Mouse (Mus musculus) brain, embryonic 14.5 days (tissue): Measurements from ENCODE around the gene Hspa8.

ENCODE experiments used
- CTCF ChIP-seq: fragments of 200-500 bp; IDR thresholded peaks from 2 replicates; pipeline ENCODE4 v1.5.1; 2012; ENCODE audit warnings: inconsistent platforms, mild to moderate bottlenecking, moderate library complexity, borderline replicate concordance; ENCODE audit not compliant: insufficient read depth, insufficient read length; ENCODE audit errors: extremely low read depth
- POLR2A ChIP-seq: fragments of 200-500 bp; IDR thresholded peaks from 2 replicates; pipeline ENCODE4 v1.6.1; 2012; ENCODE audit warnings: mild to moderate bottlenecking, inconsistent platforms, borderline replicate concordance; ENCODE audit not compliant: poor library complexity, insufficient read depth, insufficient read length, severe bottlenecking; ENCODE audit errors: extremely low read depth

DNA sequence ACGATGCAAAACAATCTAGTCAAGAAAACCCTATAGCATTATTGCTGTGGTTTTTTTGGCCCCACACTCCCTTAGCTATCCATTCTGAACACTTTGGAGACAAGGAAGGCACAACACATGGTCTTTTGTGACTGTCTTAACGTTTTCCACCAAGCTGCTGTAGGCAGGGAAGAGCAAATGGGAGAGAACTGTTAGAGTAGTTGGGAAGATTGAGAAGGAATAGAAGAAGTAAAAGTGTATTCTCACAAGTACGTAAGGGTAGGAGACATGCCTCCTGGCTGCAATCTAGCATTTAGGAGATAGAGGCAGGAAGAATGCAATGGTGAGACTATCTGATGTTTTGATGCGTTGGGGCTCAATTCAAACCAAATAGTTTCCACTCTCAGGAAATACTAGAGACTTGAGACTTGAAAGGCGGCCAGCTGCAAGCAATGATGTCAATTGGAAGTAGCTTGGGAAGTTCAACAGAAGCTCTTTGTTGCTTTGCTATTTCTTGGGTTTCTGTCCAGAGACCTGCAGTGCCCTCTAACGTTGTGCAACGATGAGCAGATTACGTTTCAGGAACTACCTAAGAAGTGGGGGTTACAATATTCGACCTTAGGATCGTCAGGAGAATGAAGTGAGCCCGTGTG is 6.6 kb downstream of the Hspa8 start:
- TF ChIP-seq CTCF (no peak), POLR2A (no peak)
